Mouse (Mus musculus): ENCODE measurements at regions not wholly inside any gene's neighbourhood (a gene's known extent, or its start where the extent isn't known, plus 50 kb on each side); places are given as distances from the start of the nearest gene placed in this dataset.

DNA sequence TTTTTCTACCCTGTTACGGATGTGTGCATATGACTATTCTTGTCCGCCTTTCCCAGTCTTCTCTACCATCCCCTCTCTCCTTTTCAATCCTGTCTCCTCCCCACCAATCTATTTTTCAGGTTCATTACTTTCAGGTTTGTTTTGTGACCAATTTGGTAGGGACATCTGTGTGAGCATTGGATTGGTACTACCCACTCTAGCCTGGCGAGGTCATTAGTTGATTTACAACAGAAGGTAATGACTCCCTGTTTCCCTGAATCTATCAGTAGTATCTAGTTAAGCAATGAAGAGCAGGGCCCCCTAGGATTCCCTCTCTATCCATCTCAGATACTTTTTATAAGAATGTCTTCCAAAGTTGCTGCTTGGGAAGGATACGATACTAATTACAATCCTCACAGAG is 143.5 kb upstream of the Spef2 start:
- TF ChIP-seq CTCF (conservative IDR thresholded peaks at IDR 0.05; ENCODE audit: low read length) (no peak), POU5F1 (IDR thresholded peaks at IDR 0.05; ENCODE audit: borderline replicate concordance, low read length) (no peak), NANOG (IDR thresholded peaks at IDR 0.05; ENCODE audit: borderline replicate concordance, low read length) (no peak)
